Mouse (Mus musculus) hindbrain, embryonic 11.5 days (tissue): ENCODE measurements around the gene Mapkapk3. TPM values are rescaled to one million over a fixed set of nuclear protein-coding genes. Genes with fewer than 3 reads are reported as not detected.

Experiments used
- ATAC-seq: fragments of 200-750 bp; cut with Nextera tagmentation; 2 replicates; pipeline ENCODE4 v1.8.0; 2017; ENCODE audit warnings: mild to moderate bottlenecking, moderate TSS enrichment, moderate library complexity; ENCODE audit not compliant: low FRiP score
- DNase-seq: peaks from one replicate; pipeline ENCODE4 v3.0.0-alpha.2; 2015; ENCODE audit warnings: low spot score
- H3K27ac ChIP-seq: fragments of 300-500 bp; sonication (generic); 2 replicates; pipeline ENCODE4 v1.5.1; 2014; ENCODE audit warnings: mild to moderate bottlenecking, low read depth, low read length
- H3K27me3 ChIP-seq: fragments of 300-500 bp; sonication (generic); 2 replicates; pipeline ENCODE4 v1.6.1; 2014; ENCODE audit warnings: mild to moderate bottlenecking, low read length, moderate library complexity, mixed read lengths; ENCODE audit not compliant: control insufficient read depth, insufficient read depth
- H3K36me3 ChIP-seq: fragments of 300-500 bp; sonication (generic); 2 replicates; pipeline ENCODE4 v1.6.1; 2014; ENCODE audit warnings: mild to moderate bottlenecking, low read length, moderate library complexity, mixed read lengths; ENCODE audit not compliant: control insufficient read depth, insufficient read depth
- H3K4me1 ChIP-seq: fragments of 300-500 bp; sonication (generic); replicated peaks from 2 replicates; pipeline ENCODE4 v1.6.1; 2014; ENCODE audit warnings: low read length, mixed read lengths; ENCODE audit not compliant: control insufficient read depth, insufficient read depth
- H3K4me2 ChIP-seq: fragments of 300-500 bp; sonication (generic); replicated peaks from 2 replicates; pipeline ENCODE4 v1.6.1; 2014; ENCODE audit warnings: mild to moderate bottlenecking, low read depth, low read length
- H3K4me3 ChIP-seq: fragments of 300-500 bp; sonication (generic); 2 replicates; pipeline ENCODE4 v1.5.1; 2014; ENCODE audit warnings: low read depth, low read length
- H3K9ac ChIP-seq: fragments of 300-500 bp; sonication (generic); 2 replicates; pipeline ENCODE4 v1.6.1; 2014; ENCODE audit warnings: low read depth, low read length
- H3K9me3 ChIP-seq: fragments of 300-500 bp; sonication (generic); 2 replicates; pipeline ENCODE4 v1.6.1; 2016; ENCODE audit warnings: low read length; ENCODE audit not compliant: control insufficient read depth
- WGBS: fragments of 180-500 bp; shearing (Covaris S2); extraction: QIAGEN DNeasy Blood & Tissue Kit; methylation state at CpG from one replicate; pipeline ENCODE4 v1.1.7; 2014; 5-methylcytosine and 5-hydroxymethylcytosine counted together
- polyA plus RNA-seq: library from polyadenylated mRNA; unstranded; fragments of >200 nt; fragmentation: Nextera tagmentation; extraction: Ambion mirVana; gene quantifications from 2 replicates; pipeline ENCODE4 v1.2.1, GENCODE M21; 2014

The Mapkapk3 gene
- polyA plus RNA-seq, 1 experiment from 2014 or later = 3.4 TPM

GRCm38 (mm10) chr9:107298059-107298780 is 8.5 kb upstream of the Mapkapk3 start:
- ATAC-seq (no peak), DNase-seq (no peak)
- Histone ChIP-seq H3K4me3 (no peak overlapping the region), H3K27me3 (peaks cover 3% of the 10 kb centered on the region; the same call in 1 of the 2 replicates), H3K27ac (no peak overlapping the region), H3K9me3 (no peaks in the 10 kb centered on the region), H3K4me2 (no peak overlapping the region), H3K9ac (no peak overlapping the region), H3K36me3 (no peaks in the 10 kb centered on the region), H3K4me1 (no peaks in the 10 kb centered on the region; the same call in none of the 2 replicates)
- WGBS = 92% methylated on average over 8 of the region's 8 CpGs

- DNase-seq (no peak), ATAC-seq (no peak)
- Histone ChIP-seq H3K4me2 (no peak overlapping the region), H3K36me3 (no peaks in the 10 kb centered on the region), H3K27ac (no peak overlapping the region), H3K4me3 (no peak overlapping the region), H3K4me1 (no peaks in the 10 kb centered on the region; the same call in none of the 2 replicates), H3K9me3 (no peaks in the 10 kb centered on the region), H3K27me3 (peaks cover 4% of the 10 kb centered on the region), H3K9ac (no peak overlapping the region)
- WGBS = 89% methylated on average over 4 of the region's 4 CpGs
These were observed 8.0 kb upstream of the Mapkapk3 start for GRCm38 (mm10) chr9:107297658-107298057.

- Histone ChIP-seq H3K4me2 (peak overlapping the region; percentile 91), H3K9ac (peak overlapping the region; percentile 66), H3K27me3 (peaks cover 6% of the 10 kb centered on the region), H3K4me1 (no peaks in the 10 kb centered on the region; the same call in none of the 2 replicates), H3K9me3 (no peaks in the 10 kb centered on the region), H3K36me3 (no peaks in the 10 kb centered on the region), H3K27ac (no peak overlapping the region), H3K4me3 (peak overlapping the region; percentile 72)
- DNase-seq = no peak
- ATAC-seq = peak; percentile 46
- WGBS = 13% methylated on average over 16 of the region's 16 CpGs
These were observed 7.4 kb upstream of the Mapkapk3 start for GRCm38 (mm10) chr9:107297059-107297458.

GRCm38 (mm10) chr9:107296501-107296965 is 6.9 kb upstream of the Mapkapk3 start:
- under 1% methylated on average over 31 of the region's 31 CpGs for WGBS
- Histone ChIP-seq H3K27ac (no peak overlapping the region), H3K4me2 (peak overlapping the region; percentile 91), H3K4me3 (peak overlapping the region; percentile 72), H3K36me3 (no peaks in the 10 kb centered on the region), H3K9ac (peak overlapping the region; percentile 66), H3K9me3 (no peaks in the 10 kb centered on the region), H3K4me1 (no peaks in the 10 kb centered on the region; the same call in none of the 2 replicates), H3K27me3 (peaks cover 6% of the 10 kb centered on the region)
- ATAC-seq = peak; percentile 96
- peak; percentile 95 for DNase-seq

GRCm38 (mm10) chr9:107296041-107296440 is 6.4 kb upstream of the Mapkapk3 start:
- no peaks in the 10 kb centered on the region for H3K9me3 ChIP-seq
- peak overlapping the region; percentile 91 for H3K4me2 ChIP-seq
- WGBS = 10% methylated on average over 14 of the region's 14 CpGs
- no peaks in the 10 kb centered on the region for H3K36me3 ChIP-seq
- H3K27ac ChIP-seq = no peak overlapping the region
- peaks cover 6% of the 10 kb centered on the region for H3K27me3 ChIP-seq
- DNase-seq = no peak
- H3K4me1 ChIP-seq = no peaks in the 10 kb centered on the region; the same call in none of the 2 replicates
- ATAC-seq = peak; percentile 51
- H3K9ac ChIP-seq = 0 out of 2 replicates have a peak overlapping the region, but pooled peaks have one; percentile 5
- peak overlapping the region; percentile 72 for H3K4me3 ChIP-seq

- DNase-seq (no peak), ATAC-seq (no peak)
- Histone ChIP-seq H3K36me3 (no peaks in the 10 kb centered on the region), H3K4me2 (peak within 1 kb of the TSS; percentile 91), H3K27ac (no peak within 1 kb of the TSS), H3K27me3 (peaks cover 6% of the 10 kb centered on the region), H3K4me1 (no peaks in the 10 kb centered on the region; the same call in none of the 2 replicates), H3K4me3 (peak within 1 kb of the TSS; percentile 72), H3K9ac (peak within 1 kb of the TSS; percentile 66), H3K9me3 (no peaks in the 10 kb centered on the region)
These were observed 6.2 kb upstream of the Mapkapk3 start, which contains the start of gene Cish for GRCm38 (mm10) chr9:107296016-107296040. Gene Cish (plus strand): TSS chr9:107296026.

- no peak for ATAC-seq
- H3K4me2 ChIP-seq = no peak overlapping the region
- no peak overlapping the region for H3K4me3 ChIP-seq
- WGBS = 87% methylated on average over 4 of the region's 4 CpGs
- H3K9ac ChIP-seq = no peak overlapping the region
- no peak overlapping the region for H3K27ac ChIP-seq
- no peaks in the 10 kb centered on the region; the same call in none of the 2 replicates for H3K4me1 ChIP-seq
- no peaks in the 10 kb centered on the region for H3K9me3 ChIP-seq
- no peak for DNase-seq
- H3K36me3 ChIP-seq = no peaks in the 10 kb centered on the region
- peaks cover 6% of the 10 kb centered on the region for H3K27me3 ChIP-seq
These were observed 5.9 kb upstream of the Mapkapk3 start for GRCm38 (mm10) chr9:107295616-107296015.

GRCm38 (mm10) chr9:107294249-107294648 is 4.6 kb upstream of the Mapkapk3 start:
- WGBS = 6% methylated on average over 6 of the region's 6 CpGs
- Histone ChIP-seq H3K9me3 (no peaks in the 10 kb centered on the region), H3K4me3 (no peak overlapping the region), H3K27ac (no peak overlapping the region), H3K9ac (no peak overlapping the region), H3K36me3 (no peaks in the 10 kb centered on the region), H3K27me3 (peaks cover 6% of the 10 kb centered on the region), H3K4me2 (no peak overlapping the region), H3K4me1 (peaks cover 2% of the 10 kb centered on the region)
- no peak for ATAC-seq
- peak; percentile 83 for DNase-seq

GRCm38 (mm10) chr9:107290897-107291296 is 1.2 kb upstream of the Mapkapk3 start:
- Histone ChIP-seq H3K4me3 (no peak overlapping the region), H3K9me3 (no peaks in the 10 kb centered on the region), H3K36me3 (no peaks in the 10 kb centered on the region), H3K4me2 (no peak overlapping the region), H3K27ac (no peak overlapping the region), H3K27me3 (peaks cover 10% of the 10 kb centered on the region), H3K4me1 (peaks cover 3% of the 10 kb centered on the region), H3K9ac (no peak overlapping the region)
- peak; percentile 42; the same call in 1 of the 2 replicates for ATAC-seq
- peak; percentile 90 for DNase-seq
- WGBS = 29% methylated on average over 10 of the region's 10 CpGs
